Mouse (Mus musculus): ENCODE data around the gene Pafah2.
"Not testable (repeated sequence)": the region's sequence is repeated elsewhere in the genome, so short reads cannot be mapped to it uniquely, and the experiment has no call there.

The Pafah2 gene

GRCm38 (mm10) chr4:134372294-134372747, 23.8 kb upstream of the Pafah2 start:
- DNase-seq (ENCODE audit: low read depth, low spot score): peak; percentile 78

GRCm38 (mm10) chr4:134373295-134373694, 22.8 kb upstream of the Pafah2 start:
- DNase-seq (ENCODE audit: low read depth, low spot score): no peak

GRCm38 (mm10) chr4:134374306-134374705, 21.8 kb upstream of the Pafah2 start:
- DNase-seq (ENCODE audit: low read depth, low spot score): no peak

- DNase-seq (ENCODE audit: low read depth, low spot score): no peak
Measured at GRCm38 (mm10) chr4:134378089-134378615, 18.0 kb upstream of the Pafah2 start.

GRCm38 (mm10) chr4:134379510-134379909, 16.6 kb upstream of the Pafah2 start:
- DNase-seq (ENCODE audit: low read depth, low spot score): no peak

- not testable (repeated sequence) for DNase-seq (ENCODE audit: low read depth, low spot score)
Measured at GRCm38 (mm10) chr4:134383750-134384149, 12.4 kb upstream of the Pafah2 start, which contains the start of gene Extl1. Gene Extl1 (minus strand): TSS chr4:134383850.

- no peak for DNase-seq (ENCODE audit: low read depth, low spot score)
Measured at GRCm38 (mm10) chr4:134387268-134387667, 8.9 kb upstream of the Pafah2 start.

GRCm38 (mm10) chr4:134388397-134388796, 7.7 kb upstream of the Pafah2 start:
- DNase-seq (ENCODE audit: low read depth, low spot score): peak; percentile 86

- no peak for DNase-seq (ENCODE audit: low read depth, low spot score)
Measured at GRCm38 (mm10) chr4:134391636-134392035, 4.5 kb upstream of the Pafah2 start.

- DNase-seq (ENCODE audit: low read depth, low spot score): no peak
Measured at GRCm38 (mm10) chr4:134392595-134392994, 3.5 kb upstream of the Pafah2 start.

GRCm38 (mm10) chr4:134393026-134393425, 3.1 kb upstream of the Pafah2 start:
- DNase-seq (ENCODE audit: low read depth, low spot score): peak; percentile 52

- no peak for DNase-seq (ENCODE audit: low read depth, low spot score)
Measured at GRCm38 (mm10) chr4:134395142-134395541, 978 bp upstream of the Pafah2 start.

GRCm38 (mm10) chr4:134397121-134397520, 1.0 kb downstream of the Pafah2 start:
- no peak for DNase-seq (ENCODE audit: low read depth, low spot score)

- DNase-seq (ENCODE audit: low read depth, low spot score): no peak
Measured at GRCm38 (mm10) chr4:134397732-134398131, 1.6 kb downstream of the Pafah2 start.

GRCm38 (mm10) chr4:134400206-134400605, 4.1 kb downstream of the Pafah2 start:
- DNase-seq (ENCODE audit: low read depth, low spot score): no peak

- peak; percentile 57 for DNase-seq (ENCODE audit: low read depth, low spot score)
Measured at GRCm38 (mm10) chr4:134401181-134401661, 5.1 kb downstream of the Pafah2 start.

GRCm38 (mm10) chr4:134401856-134402570, 5.9 kb downstream of the Pafah2 start:
- DNase-seq (ENCODE audit: low read depth, low spot score): no peak

- DNase-seq (ENCODE audit: low read depth, low spot score): no peak
Measured at GRCm38 (mm10) chr4:134402571-134403262, 6.6 kb downstream of the Pafah2 start.

- no peak for DNase-seq (ENCODE audit: low read depth, low spot score)
Measured at GRCm38 (mm10) chr4:134403721-134404120, 7.6 kb downstream of the Pafah2 start.

GRCm38 (mm10) chr4:134409286-134409685, 13.2 kb downstream of the Pafah2 start:
- DNase-seq (ENCODE audit: low read depth, low spot score): no peak

GRCm38 (mm10) chr4:134416177-134416576, 20.1 kb downstream of the Pafah2 start:
- no peak for DNase-seq (ENCODE audit: low read depth, low spot score)

GRCm38 (mm10) chr4:134416602-134417001, 20.5 kb downstream of the Pafah2 start:
- no peak for DNase-seq (ENCODE audit: low read depth, low spot score)

Measured in mesoderm, embryonic 11.5 days (tissue).